Comparison of ENCODE assay signal across 7 mouse cellular contexts in the genomic region with DNA sequence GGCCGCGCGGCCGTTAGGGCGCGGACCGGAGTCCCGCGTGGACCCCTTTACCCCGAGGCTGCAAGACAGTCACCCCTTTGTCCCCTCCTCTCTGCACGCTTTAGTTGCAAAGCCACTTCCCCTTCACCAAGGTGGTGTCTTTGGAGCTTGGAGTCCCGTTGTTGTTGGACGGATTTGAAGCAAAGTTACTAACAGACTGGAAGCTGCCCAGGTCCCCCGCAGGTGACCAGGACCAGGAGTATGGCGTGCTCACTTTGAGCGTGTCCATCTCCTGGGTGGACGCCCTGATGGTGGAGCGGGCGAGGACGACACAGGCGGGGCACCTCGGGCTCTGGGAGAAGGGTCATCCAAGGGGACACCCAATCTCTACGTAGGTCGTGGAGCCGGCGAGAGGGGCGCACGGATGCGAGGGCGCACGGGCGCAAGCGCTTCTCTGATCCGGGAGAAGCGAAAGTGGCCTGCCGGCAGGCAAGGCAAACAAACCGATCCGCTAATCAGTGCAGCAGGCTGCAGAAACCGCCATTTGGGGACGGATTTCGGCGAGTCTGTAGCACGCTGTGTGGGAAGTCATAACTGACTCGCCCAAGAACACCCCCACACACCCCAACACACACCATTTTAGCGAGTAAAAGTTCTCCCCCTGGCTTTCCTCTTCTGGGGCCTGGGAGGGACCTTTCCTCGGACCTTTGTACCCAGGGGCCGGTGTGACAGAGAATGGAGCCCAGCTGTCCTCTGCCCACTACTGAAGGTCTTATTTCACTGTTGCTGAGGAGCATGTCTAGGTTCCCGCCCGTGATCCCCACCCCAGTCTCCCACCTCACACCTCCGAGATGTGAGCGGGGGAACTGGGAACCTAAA. TPM values are rescaled to one million over a fixed set of nuclear protein-coding genes. Genes with fewer than 3 reads are reported as not detected.
DNase-seq lines count a peak whose midpoint lies in the region; ATAC-seq and TF ChIP-seq lines count a peak whose summit lies in the region.

No protein-coding gene starts in this region.

- no peak overlapping the region for H3K9ac ChIP-seq in lung, postnatal 0 days (replicated peaks; ENCODE audit: low read depth)

- no peak for TF ChIP-seq CTCF in lung, postnatal 0 days (IDR thresholded peaks at IDR 0.05)
- TF ChIP-seq CTCF in olfactory bulb, adult 2 months (IDR thresholded peaks at IDR 0.05; ENCODE audit: insufficient read depth, low read depth, low read length): no peak

- under 1% methylated on average over 51 of the region's 51 CpGs for WGBS in lung, postnatal 0 days
- WGBS in olfactory bulb, adult 2 months: 1% methylated on average over 51 of the region's 51 CpGs

- peaks cover 49% of the 10 kb centered on the region for H3K27me3 ChIP-seq in lung, postnatal 0 days (replicated peaks; ENCODE audit: insufficient read depth, low read length)

- no peak overlapping the region for H3K27ac ChIP-seq in lung, postnatal 0 days (ENCODE audit: low read length)
- H3K27ac ChIP-seq in olfactory bulb, adult 2 months (ENCODE audit: insufficient read depth, low read depth, low read length): no peak overlapping the region

- no peak for TF ChIP-seq POLR2A in olfactory bulb, adult 2 months (IDR thresholded peaks at IDR 0.05; ENCODE audit: insufficient read depth, low read depth, low read length)

- no peak for TF ChIP-seq EP300 in lung, postnatal 0 days (IDR thresholded peaks at IDR 0.05)

- intact Hi-C loops in heart, postnatal 10 days (cut with DNase I): no loop called here

- peak; percentile 39 for ATAC-seq in CD4-positive, CD25-positive, alpha-beta regulatory T cell, adult 4 months
- ATAC-seq in lung, postnatal 0 days: peak; percentile 13

- DNase-seq in R1 (ENCODE audit: low read depth, low spot score): peak; percentile 51
- DNase-seq in embryo, embryonic 11 days: peak; percentile 77
- peak; percentile 63 to 64 for DNase-seq in heart, postnatal 10 days
- peak; percentile 43 to 65 for DNase-seq in kidney, postnatal 25 days
- peak; percentile 56 for DNase-seq in lung, postnatal 0 days (ENCODE audit: low spot score)

- peaks cover 17% of the 10 kb centered on the region for H3K4me1 ChIP-seq in lung, postnatal 0 days (ENCODE audit: insufficient read depth, low read depth, low read length)
- peaks cover 19% of the 10 kb centered on the region for H3K4me1 ChIP-seq in olfactory bulb, adult 2 months (ENCODE audit: control insufficient read depth, insufficient read depth, low read length)

- no peaks in the 10 kb centered on the region for H3K36me3 ChIP-seq in lung, postnatal 0 days (ENCODE audit: insufficient read depth, low read length)

- H3K4me3 ChIP-seq in lung, postnatal 0 days (ENCODE audit: low read depth, low read length): peak overlapping the region; percentile 46
- H3K4me3 ChIP-seq in olfactory bulb, adult 2 months (ENCODE audit: insufficient read depth, low read depth, low read length): peak overlapping the region; percentile 55

- no peaks in the 10 kb centered on the region for H3K9me3 ChIP-seq in lung, postnatal 0 days (ENCODE audit: low read length)

- peak overlapping the region; percentile 77 for H3K4me2 ChIP-seq in lung, postnatal 0 days (replicated peaks; ENCODE audit: low read depth, low read length)

RNA-seq across cellular contexts. Expression of gene Spag6, which starts 4.5 kb away (rescaled TPM):
- polyA plus RNA-seq in CD4-positive, CD25-positive, alpha-beta regulatory T cell, adult 4 months (2017; shearing (Covaris generic)): not detected
- under 1 TPM in 1 of 2 experiments, not detected in 1; 0.24 TPM for total RNA-seq in heart, postnatal 10 days (2021)
- 0.07 and 0.42 TPM in 2 replicates for polyA plus RNA-seq in lung, postnatal 0 days (2015; fragmentation: Nextera tagmentation; extraction: Ambion mirVana)
- not detected in 2 replicates for polyA plus RNA-seq in olfactory bulb, adult 2 months (2012; ENCODE audit: insufficient read depth, insufficient read length, low replicate concordance, missing spikeins)

RNA-seq across cellular contexts. Expression of gene Bmi1, which starts 12.5 kb away (rescaled TPM):
- polyA plus RNA-seq in CD4-positive, CD25-positive, alpha-beta regulatory T cell, adult 4 months (2017; shearing (Covaris generic)): 10 to 100 TPM; 10.6 to 14.4 TPM
- total RNA-seq in heart, postnatal 10 days (2021): 10 to 100 TPM; 66.4 to 70.2 TPM
- polyA plus RNA-seq in lung, postnatal 0 days (2015; fragmentation: Nextera tagmentation; extraction: Ambion mirVana): 13.2 and 15.2 TPM in 2 replicates
- polyA plus RNA-seq in olfactory bulb, adult 2 months (2012; ENCODE audit: insufficient read depth, insufficient read length, low replicate concordance, missing spikeins): not detected in 2 replicates

RNA-seq across cellular contexts. Expression of gene Commd3, which starts 17.1 kb away (rescaled TPM):
- polyA plus RNA-seq in CD4-positive, CD25-positive, alpha-beta regulatory T cell, adult 4 months (2017; shearing (Covaris generic)): 100 to 1,000 TPM; 207 to 209 TPM
- total RNA-seq in heart, postnatal 10 days (2021): 100 to 1,000 TPM; 128 to 137 TPM
- 175 and 184 TPM in 2 replicates for polyA plus RNA-seq in lung, postnatal 0 days (2015; fragmentation: Nextera tagmentation; extraction: Ambion mirVana)
- polyA plus RNA-seq in olfactory bulb, adult 2 months (2012; ENCODE audit: insufficient read depth, insufficient read length, low replicate concordance, missing spikeins): 558 TPM in 1 of 2 replicates, not detected in the other
